Mouse (Mus musculus) olfactory bulb, adult 2 months (tissue): Measurements from ENCODE around the gene Prpf39.

Source experiments
- CTCF ChIP-seq: fragments of 200-500 bp; IDR thresholded peaks from 2 replicates; pipeline ENCODE4 v1.5.1; 2012; ENCODE audit warnings: low read depth, mild to moderate bottlenecking, low read length, moderate library complexity; ENCODE audit not compliant: insufficient read depth
- POLR2A ChIP-seq: fragments of 200-500 bp; IDR thresholded peaks from 2 replicates; pipeline ENCODE4 v1.6.1; 2012; ENCODE audit warnings: mild to moderate bottlenecking, low read depth, low read length, moderate library complexity; ENCODE audit not compliant: insufficient read depth

- no peak for TF ChIP-seq CTCF
- peak; percentile 99 for TF ChIP-seq POLR2A
Measured at GRCm38 (mm10) chr12:65073611-65074178, 37.6 kb downstream of the Prpf39 start, which contains the start of gene Fkbp3.
